Mouse (Mus musculus) layer of hippocampus, postnatal 14 days (tissue): ENCODE measurements around the gene Aff1. TPM values are rescaled to one million over a fixed set of nuclear protein-coding genes. Genes with fewer than 3 reads are reported as not detected.

Source experiments
- DNase-seq, 2 experiments: peaks; one replicate each; pipeline ENCODE4 v3.0.0; 2021 to 2022; ENCODE audit warnings: low spot score in 2 of 2, mixed read lengths in 1 of 2
- total RNA-seq, 2 experiments: library from RNA; stranded (reverse); gene quantifications; 2 replicates each; pipeline ENCODE4 v1.2.3; 2021

Gene Aff1
- total RNA-seq, 2 experiments from 2014 or later: 13.1 to 14.0 TPM

DNA sequence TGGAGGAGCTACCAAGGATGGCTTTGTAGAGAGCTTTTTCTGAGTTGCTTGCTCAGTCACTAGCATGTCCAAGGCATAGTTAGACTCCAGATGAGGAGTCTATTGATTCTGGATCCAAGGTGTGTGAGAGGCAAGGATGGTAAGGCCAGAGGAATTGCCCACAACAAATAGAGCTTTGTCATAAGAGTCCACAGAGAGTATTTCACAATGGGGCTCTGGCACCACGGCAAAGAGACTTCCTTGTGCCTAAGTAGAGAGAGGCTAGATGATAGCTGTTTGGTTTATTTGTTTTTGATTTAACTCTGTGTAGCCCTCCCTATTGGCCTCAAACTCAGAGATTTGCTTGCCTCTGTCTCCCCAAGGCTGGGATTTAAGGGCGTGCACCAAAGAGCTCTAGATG lies 54.9 kb downstream of the Aff1 start:
- DNase-seq: no peak

DNA sequence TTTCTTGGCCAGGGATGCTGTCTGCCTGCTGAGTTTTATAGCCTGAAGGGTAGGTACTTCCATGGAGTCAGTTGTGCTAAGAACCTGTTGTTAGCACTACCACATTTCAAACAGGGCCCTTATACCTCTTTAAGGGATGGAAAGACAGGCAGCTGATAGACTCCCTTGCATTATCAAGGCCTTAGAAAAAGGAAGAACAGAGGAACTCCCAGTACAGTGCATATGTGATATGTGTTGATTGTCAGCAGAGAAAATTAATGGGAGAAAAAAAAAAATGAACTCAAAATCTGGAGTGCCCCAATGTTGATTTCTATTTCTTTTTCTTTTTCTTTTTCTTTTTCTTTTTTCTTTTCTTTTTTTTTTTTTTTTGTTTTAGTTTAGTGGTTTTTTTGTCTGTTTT lies 56.2 kb downstream of the Aff1 start:
- DNase-seq: no peak

DNA sequence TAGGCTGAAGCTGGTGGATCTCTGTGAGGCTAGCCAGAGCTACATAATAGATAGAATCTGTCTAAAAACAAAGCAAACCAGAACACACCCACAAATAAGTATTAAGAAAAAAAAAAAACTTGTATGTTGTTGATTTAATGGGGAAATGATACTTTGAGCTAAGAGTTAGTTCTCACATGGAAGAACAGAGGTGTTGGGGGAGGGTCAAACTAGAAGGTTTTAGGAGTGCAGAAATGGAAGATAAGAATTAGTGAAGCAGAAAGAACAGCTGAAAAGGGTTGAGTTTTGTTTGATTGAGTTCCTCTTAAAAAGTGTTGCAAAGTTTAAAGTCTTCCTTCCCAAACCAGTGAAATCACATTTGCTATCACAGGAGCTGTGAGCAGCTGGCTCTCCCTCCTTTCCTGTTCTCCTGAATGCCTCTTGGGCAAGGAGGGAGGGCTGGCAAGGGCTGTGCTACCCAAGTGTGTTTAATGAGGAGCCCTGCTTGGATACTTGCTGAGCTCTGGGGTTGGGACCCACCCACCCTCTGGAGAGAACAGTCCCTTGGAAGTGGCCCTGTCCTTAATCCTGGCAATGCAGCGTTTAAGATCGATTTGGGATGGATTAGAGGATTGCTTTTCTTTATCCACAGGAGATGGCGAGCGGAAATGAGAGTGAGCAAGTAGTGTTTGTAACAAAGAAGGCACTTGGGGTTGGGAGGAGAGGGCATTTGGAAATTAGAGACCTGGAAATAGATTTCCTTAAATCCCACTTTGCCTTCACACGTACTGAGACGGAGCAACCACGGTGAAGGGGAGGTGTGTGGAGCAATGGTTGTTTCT lies 57.5 kb downstream of the Aff1 start:
- no peak for DNase-seq

GRCm38 (mm10) chr5:103752665-103753510 lies 60.7 kb downstream of the Aff1 start:
- no peak for DNase-seq

- DNase-seq: peak; percentile 74 to 88
Observed at GRCm38 (mm10) chr5:103753511-103754329, 61.5 kb downstream of the Aff1 start.

GRCm38 (mm10) chr5:103754330-103755134 lies 62.4 kb downstream of the Aff1 start:
- peak in 1 of 2 experiments; percentile 41 for DNase-seq

DNA sequence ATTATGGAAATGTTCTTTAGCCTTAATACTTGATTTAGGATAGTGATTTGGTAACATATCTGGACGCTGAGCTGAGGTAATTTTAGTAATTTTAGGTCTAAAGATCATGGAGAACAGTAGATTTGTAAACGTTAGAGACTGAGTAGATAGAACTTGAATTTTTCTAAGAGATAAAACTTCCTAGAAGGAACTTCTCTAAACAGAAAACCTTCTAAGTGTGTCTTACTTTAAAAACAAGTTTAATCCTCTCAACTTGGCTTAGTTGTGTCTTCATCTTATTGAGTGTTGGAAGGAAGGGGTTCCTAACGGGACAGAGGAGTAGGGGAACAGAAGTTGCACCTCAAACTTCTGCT lies 62.9 kb downstream of the Aff1 start:
- no peak for DNase-seq

DNA sequence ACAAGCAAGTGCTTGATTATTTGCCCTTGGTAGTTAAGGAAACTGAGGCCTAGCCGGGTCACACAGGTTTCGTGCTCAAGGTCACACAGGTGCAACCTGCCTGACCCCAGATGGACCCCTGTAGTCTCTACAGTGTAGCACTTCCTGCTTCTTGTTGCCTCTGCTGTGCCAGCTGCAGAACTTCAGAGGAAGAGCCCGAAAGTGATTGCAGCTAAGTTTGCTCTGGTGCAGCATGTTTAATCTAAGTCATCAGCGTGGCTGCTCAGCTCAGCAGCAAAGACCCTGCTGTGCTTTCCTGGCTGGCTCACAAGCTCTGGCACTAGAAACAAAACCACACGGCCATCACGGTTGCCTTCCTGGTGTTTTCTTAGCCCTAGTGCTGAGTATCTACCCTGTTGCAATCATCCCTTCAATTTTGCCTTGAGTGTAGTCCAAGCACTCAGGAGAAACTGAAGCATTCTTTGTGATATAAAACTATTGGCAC lies 64.1 kb downstream of the Aff1 start:
- DNase-seq: no peak

GRCm38 (mm10) chr5:103758491-103758890 lies 66.3 kb downstream of the Aff1 start:
- no peak for DNase-seq

- DNase-seq: no peak
Observed at GRCm38 (mm10) chr5:103759489-103760424, 67.6 kb downstream of the Aff1 start.

- DNase-seq: peak in 1 of 2 experiments; percentile 23
Observed at GRCm38 (mm10) chr5:103760425-103761131, 68.4 kb downstream of the Aff1 start.

DNA sequence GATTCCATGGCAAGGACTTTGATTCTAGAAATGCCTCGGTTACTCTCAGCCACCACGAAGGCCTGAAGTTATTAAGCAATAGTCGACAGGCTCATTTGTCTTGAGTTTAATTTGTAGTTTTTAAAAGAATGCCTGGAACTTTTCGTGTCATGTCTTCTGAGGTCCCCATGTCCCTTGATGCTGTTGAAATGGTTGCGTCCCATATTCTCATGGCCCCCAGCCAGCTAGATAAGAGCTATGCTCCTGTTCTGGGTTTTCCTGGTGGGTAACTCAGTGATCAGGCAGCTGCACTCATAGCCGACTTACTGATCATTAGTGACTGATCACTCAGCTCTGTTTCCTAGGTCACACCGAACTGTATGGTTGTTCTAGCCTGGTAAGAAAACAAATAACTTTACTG lies 69.6 kb downstream of the Aff1 start:
- no peak for DNase-seq

DNA sequence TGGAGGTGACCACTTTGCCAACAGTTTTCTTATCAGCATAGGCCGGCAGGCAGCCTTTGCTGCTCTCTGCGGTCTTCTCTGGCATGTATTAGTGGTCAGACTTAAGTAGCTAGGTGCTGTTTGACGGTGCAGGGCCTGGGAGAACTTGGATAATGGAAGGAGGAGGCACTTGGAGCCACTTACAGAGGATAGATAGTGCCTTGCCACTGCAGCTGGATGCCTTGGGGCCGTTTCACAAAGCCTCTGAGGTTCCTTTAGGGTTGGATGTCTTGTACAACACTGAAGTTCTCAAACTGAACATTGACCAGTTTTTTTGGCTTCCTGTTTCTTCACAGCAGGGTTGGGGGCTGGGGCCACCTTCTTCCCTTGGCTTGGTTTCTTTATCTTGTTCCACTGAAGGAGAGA lies 70.7 kb downstream of the Aff1 start:
- no peak for DNase-seq

GRCm38 (mm10) chr5:103765356-103765755 lies 73.2 kb downstream of the Aff1 start:
- DNase-seq: no peak

DNA sequence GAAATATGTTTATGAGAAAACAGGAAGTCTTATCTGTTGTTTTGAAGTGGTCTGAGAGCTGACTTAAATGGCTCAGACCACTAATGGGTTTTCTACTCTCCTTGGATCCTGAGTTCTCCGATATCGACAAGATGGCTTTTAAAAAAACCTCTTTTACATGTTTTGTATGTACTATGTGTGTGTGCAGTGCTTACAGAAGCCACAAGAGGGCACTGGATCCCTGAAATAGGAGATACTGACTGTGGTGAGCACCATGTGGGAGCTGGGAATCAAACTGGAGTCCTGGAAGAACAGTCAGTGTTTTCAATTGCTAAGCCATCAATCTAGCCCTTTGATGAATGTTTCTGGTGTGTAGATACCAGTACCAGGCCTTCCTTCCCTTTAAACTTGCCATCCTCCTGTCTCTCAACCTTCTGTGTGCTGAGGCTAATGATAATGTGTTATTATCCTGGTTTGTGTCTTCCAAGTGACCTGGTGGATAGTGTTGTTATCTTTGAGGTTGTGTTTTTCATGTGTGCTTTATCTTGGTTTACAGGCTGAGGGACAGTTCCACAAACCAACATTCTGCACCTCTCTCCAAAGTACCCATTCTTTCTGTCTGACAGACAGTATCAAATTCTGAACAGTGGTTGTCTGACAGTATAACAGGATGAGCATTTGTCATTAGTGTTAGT lies 73.7 kb downstream of the Aff1 start:
- no peak for DNase-seq

DNA sequence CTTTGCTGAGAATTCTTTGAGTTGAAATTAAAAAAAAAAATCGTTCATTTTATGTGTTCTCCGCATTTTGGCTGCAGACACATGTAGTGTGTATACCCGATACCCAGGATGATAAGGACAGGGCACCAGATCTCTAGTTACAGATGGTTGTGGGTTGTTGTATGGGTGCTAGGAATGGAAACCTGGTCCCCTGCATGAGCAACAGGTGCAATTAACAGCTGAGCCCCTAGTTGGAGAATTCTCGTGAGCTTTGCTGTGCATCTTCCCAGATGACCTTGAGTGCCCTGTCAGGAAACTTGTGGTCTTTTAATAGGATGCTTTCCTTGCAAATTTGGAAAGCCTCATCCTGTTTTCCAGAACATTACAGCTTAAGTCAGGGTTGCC lies 74.2 kb downstream of the Aff1 start:
- DNase-seq: no peak

DNA sequence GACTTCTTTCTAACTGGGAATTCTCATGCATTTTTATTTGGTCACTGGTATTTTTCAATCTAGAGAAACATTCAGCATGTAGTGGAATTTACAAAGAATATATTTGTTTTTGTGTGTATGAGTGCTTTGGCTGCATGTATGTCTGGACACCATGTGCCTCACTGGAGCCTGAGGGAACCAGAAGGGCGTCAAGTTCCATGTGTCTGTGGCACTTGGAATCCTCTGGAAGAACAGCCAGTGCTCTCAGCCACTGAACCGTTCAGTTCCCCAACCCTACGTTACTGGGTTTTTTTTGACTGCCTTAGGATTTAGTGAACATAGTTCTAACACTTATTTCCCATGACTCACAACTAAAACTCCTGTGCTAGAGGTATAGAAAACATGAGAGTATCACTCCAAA lies 76.8 kb downstream of the Aff1 start:
- no peak for DNase-seq

GRCm38 (mm10) chr5:103769701-103770100 lies 77.5 kb downstream of the Aff1 start:
- no peak for DNase-seq
